ENCODE assay signal across 8 mouse cellular contexts in genomic region chr2:174932137-174933012, GRCm38 (mm10).
DNase-seq lines count a peak whose midpoint lies in the region; ATAC-seq and TF ChIP-seq lines count a peak whose summit lies in the region.

No protein-coding gene starts in this region.

- ATAC-seq in common myeloid progenitor, adult 5-6 weeks (replicated peaks; ENCODE audit: low read depth, poor library complexity, severe bottlenecking): peak; percentile 98
- peak; percentile 88 for ATAC-seq in inflammation-experienced regulatory T-cells, adult 6 months
- peak; percentile 94 for ATAC-seq in megakaryocyte-erythroid progenitor cell, adult 5-6 weeks (replicated peaks; ENCODE audit: low FRiP score, low TSS enrichment, poor library complexity, severe bottlenecking)

- H3K4me3 ChIP-seq in gastrocnemius, adult 2 months: no peak overlapping the region

- no peak overlapping the region for H3K27ac ChIP-seq in gastrocnemius, adult 2 months

- intact Hi-C loops in gastrocnemius, adult 2 months (cut with DNase I): no loop called here

- TF ChIP-seq CTCF in gastrocnemius, adult 2 months (IDR thresholded peaks at IDR 0.05): no peak; the same call in 1 of the 2 replicates

- DNase-seq in adipocyte (ENCODE audit: low spot score): peak; percentile 39
- peak; percentile 82 for DNase-seq in gastrocnemius, adult 2 months
- DNase-seq in left cerebral cortex, adult 8-10 months (ENCODE audit: low spot score in 2 of 2): peak; percentile 77 to 91
- DNase-seq in right cerebral cortex, postnatal 14 days: peak; percentile 75
- DNase-seq in urinary bladder, postnatal 14 days (ENCODE audit: low spot score): peak; percentile 74
